Mouse (Mus musculus): ENCODE results near the gene Dnaaf2.
"Not testable (repeated sequence)": the region's sequence is repeated elsewhere in the genome, so short reads cannot be mapped to it uniquely, and the experiment has no call there.

Dnaaf2 gene

DNA sequence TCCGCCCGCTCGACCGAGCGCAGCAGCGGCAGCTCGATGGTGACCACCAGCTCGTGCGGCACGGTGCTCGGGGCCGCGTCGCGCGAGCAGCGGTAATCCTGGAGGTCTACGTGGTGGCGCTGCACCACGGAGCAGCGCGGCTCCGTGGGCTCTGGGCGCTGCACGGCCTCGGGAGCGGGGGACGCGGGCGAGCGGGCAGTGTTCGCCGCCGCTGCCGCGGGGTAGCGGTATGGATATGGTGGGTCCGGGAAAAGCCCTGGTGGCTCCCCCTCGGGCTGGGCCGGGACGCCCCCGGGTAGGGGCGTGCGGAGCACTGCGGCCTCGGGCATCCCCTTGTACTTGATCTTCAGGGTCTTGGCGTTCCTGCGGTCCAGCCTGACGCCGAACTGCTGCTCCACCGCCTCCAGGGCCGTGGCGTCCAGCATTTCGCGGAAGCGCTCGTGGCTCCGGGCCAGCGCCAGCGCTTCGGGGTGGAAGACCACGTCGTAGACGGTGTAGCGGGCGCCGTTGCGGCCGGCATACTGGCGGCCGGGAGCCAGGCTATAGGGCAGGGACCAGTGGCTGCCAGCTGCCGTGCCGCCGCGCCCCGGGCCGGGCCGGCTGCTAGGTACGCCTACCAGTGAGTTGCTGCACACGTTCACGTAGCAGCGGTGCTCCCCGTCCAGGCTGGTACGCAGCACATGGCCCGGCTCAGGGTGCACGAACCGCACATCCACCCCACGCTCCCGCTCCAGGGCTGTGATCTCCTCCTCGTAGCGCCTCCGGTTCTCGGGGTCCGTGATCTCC, 658 bp downstream of the Dnaaf2 start:
- DNase-seq, result peak; percentile 65

DNA sequence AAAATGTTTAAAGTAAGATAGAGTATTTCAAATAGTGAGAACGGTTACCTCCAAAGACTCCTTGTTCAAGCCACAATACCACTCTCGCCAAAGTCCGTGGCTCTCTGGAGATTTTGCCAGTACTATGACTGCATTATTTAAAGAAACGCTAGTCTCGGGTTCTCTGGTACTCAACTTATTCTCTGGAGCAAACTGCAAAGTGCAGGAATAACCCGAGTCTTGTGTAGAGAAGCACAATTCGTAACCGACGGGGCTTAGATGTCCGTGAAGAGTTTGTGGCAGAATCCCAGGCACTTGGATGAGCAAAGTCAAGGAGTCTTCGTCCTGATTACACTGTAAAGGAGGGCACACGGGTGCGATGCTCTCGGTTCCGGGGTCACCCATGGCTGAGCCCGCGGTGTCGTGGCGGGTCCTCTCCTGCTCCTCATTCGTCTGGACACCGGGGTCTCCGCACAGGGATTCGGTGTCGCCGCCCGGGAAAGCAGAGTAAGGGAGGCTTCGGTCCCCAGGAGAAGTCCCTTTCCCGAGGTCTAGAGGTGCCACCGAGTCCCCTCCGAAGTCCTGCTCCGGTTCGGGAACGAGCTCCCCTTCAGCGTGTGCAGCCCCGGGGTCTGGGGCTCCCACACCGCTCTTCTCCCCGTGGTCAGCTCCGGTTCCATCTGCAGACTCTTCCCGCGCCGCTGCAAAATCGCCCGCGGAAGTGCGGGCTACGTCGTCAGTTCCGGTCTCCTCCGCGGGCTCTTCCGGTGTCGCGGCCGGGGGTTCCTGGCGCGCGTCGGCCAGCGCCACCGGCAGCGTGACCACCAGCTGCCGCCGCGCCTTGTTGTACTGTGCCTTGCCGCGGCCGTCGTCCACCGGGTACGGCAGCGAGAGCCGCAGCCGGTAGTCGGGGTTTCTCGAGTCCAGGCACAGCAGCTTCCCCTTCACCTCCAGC, 1.5 kb downstream of the Dnaaf2 start, which contains the start of gene Gm49383:
Gene Gm49383, minus strand, starts transcription at position 661 of the 934 bp plus-strand sequence.
- DNase-seq, result peak; percentile 83

DNA sequence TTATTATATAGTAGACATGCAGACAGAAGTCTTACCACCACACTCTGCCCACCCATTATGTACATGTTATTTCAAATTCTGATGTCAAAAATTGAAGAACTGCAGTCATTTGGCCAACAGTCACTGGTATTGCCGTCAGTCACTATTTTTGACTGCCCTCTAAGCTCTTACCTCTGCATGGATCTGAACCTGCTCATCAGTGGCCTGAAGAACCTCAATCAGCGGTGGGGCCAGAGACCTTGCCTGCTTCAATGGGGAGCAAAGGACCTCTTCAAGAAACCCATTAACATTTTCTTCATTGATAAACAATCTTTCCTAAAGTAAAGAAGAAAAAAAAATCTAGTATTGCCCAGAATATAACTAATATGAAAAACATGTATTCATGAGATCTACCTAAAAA, 5.6 kb downstream of the Dnaaf2 start:
- no peak for DNase-seq

- DNase-seq, result no peak
Measured at GRCm38 (mm10) chr12:69191396-69191795, 6.8 kb downstream of the Dnaaf2 start.

- DNase-seq, result no peak
Measured at GRCm38 (mm10) chr12:69190522-69190921, 7.7 kb downstream of the Dnaaf2 start.

- no peak for DNase-seq
Measured at GRCm38 (mm10) chr12:69190074-69190473, 8.2 kb downstream of the Dnaaf2 start.

GRCm38 (mm10) chr12:69186811-69187471, 11.3 kb downstream of the Dnaaf2 start:
- no peak for DNase-seq

GRCm38 (mm10) chr12:69185371-69185770, 12.9 kb downstream of the Dnaaf2 start:
- no peak for DNase-seq

- no peak for DNase-seq
Measured at GRCm38 (mm10) chr12:69184342-69185295, 13.6 kb downstream of the Dnaaf2 start.

DNA sequence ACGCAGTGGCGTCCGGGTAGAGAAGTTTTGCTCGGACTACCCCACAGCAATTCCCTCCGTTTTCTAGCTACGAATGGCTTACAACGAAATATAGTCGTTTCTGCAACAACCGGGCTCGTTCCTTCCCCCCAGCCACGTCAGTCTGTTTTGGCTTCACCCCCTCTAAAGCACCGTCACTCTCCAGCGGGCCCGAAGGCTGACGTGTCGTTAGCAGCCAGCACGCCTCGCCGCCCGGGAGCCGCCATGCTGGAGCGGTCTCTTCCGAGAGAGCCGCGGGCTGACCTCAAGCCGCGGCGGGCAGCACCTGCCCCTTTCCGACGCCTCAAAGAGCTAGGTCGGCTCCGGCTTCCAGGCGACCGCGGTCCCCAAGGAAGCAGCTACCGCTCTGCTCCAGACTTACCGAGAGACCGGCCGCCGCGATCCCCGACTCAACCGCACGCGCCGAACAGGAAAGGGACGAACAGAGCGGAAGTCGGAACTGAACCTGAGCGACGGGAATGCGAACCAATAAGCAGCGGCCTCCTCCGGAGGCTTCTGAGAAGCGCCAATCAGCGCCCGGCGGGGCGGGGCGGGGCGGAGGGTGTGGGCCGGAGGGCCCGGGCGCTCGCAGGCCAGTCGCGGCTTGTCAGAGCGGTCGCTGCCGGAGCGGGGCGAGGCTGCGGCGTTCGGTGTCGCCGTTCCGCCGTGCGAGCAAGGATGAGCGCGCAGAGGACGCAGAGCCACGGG, 14.5 kb downstream of the Dnaaf2 start, which contains the start of the genes Rpl36al and Mgat2:
Gene Rpl36al, minus strand, starts transcription at position 501 of the 726 bp plus-strand sequence.
Gene Mgat2, plus strand, starts transcription at position 575 of the 726 bp plus-strand sequence.
- DNase-seq, result peak; percentile 99

- DNase-seq, result no peak
Measured at GRCm38 (mm10) chr12:69181800-69182199, 16.4 kb downstream of the Dnaaf2 start.

DNA sequence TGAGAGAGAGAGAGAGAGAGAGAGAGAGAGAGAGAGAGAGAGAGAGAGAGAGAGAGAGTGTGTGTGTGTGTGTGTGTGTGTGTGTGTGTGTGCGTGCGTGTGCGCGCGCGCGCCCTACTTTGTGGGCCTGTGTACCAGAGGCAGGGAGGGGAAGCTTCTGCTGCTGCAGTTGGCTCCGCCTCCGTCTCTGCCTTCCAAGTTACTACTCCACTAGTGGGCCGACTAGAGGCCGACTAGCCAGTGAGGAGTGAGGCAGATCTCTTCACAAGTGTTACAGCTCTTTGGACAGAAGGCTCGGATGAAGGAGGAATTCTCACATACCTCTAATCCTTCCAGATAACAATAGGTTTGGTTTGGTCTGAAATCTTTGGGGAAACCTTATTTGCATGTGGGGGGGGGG, 18.9 kb downstream of the Dnaaf2 start:
- no peak for DNase-seq

GRCm38 (mm10) chr12:69177526-69177925, 20.7 kb downstream of the Dnaaf2 start:
- DNase-seq, result no peak

GRCm38 (mm10) chr12:69175975-69176374, 22.3 kb downstream of the Dnaaf2 start:
- DNase-seq, result no peak

- DNase-seq, result no peak
Measured at GRCm38 (mm10) chr12:69171307-69171706, 26.9 kb downstream of the Dnaaf2 start.

DNA sequence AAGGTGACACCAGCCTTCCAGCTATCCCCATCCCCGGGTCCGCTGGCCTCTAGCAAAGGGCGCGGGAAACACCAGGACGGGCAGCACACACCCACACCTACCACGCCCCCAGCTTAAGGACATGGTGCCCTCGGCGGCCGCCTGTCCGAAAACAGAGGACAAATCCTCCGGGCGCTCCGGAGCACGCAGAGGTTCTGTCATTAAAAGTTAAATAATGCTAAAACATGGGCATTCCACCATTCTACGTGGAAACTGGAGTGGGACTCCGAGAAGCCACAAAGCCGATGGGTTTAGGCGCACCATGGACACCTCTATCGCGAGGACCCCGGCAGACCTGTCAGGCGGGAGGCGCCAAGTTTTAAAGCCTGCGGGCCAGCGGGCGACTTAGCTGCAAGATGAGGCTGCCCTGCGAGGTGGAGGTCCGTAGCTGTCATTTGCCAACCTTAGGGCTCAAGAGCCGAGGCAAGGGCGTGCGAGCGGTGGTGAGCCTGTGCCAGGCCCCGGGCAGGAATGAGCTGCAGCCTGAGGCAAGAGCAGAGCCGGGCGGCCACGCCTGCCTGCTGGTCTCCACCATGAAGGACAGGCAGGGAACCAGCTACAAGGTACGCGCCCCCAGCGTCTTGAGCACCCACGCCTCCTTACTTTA, 29.6 kb downstream of the Dnaaf2 start, which contains the start of gene Lrr1:
Gene Lrr1, plus strand, starts transcription at position 354 of the 646 bp plus-strand sequence.
- DNase-seq, result peak; percentile 86

DNA sequence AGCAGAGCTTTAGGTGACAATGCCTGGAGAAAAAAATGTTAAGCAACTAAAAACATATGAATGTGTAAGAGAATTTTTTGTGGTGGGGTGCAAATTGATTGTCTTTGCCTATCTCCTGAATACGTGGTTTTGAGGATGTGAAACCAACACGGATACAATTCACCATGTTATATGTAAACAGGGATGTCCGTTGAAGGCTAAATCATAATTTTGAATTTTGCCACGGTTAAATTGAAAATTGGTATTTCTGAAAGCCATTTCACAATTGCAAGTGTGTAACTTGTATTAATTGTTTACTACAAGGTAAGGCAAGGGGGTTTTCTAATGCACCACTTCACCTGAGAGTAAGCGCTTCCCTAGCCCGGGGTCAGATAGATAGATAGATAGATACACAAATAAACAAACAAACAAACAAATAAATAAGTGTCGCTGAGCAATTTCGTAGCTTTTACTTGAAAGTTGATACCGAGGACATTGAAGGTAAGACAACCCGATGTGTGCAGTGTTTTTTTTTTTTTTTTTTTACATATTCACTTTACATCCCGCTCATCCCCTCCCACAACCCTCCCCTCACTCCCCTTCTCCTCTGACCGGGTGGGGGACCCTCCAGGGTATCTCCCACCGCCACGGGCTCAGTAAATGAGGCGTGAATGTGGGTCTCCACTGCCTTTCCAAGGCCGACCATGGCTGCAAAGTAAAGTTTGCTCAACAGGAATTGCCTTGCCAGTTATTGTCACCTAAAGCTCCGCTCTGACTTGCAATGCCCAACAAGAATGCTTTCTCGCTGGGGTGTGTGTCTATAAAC, 30.4 kb downstream of the Dnaaf2 start:
- DNase-seq, result no peak

DNA sequence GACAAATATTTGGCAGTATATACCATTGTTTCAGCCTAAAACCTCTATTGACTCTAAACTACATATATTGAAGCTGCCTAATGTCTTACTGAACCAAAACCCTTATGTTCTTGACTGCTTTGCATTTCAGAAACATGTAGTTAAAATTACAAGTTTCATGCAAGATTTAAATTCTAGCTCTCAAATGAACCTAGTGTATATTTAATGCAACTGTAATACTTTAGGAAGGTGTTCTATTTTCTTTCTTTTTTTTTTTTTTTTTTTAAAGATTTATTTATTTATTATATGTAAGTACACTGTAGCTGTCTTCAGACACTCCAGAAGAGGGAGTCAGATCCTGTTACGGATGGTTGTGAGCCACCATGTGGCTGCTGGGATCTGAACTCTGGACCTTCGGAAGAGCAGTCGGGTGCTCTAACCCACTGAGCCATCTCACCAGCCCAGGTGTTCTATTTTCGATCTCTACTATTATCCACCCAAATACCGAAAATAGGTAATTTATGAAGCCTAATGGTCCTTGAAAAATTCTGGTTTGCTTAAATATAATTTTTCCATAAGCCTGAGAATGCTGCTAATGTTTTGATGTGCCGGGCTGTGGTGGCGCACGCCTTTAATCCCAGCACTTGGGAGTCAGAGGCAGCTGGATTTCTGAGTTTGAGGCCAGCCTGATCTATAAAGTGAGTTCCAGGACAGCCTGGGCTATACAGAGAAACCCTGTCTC, 31.2 kb downstream of the Dnaaf2 start:
- not testable (repeated sequence) for DNase-seq

DNA sequence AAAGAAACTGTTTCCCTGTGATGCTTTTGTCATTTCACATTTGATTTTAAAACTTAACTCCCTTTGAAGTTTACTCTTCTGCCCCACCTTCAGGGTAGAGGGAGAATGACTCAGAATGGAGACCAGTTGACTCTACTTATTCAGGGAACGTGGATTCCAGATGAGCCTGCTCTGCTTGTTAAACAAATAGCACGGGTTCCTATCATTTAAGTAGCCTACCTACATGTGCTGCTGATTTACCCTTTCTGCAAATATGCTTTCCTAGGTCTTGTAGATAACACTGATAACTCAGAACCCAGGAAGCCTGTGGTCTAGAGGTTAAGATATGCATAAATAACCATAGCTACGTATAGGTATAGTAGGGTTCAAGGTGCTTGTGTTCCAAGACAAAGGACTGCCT, 33.3 kb downstream of the Dnaaf2 start:
- no peak for DNase-seq
